Mouse (Mus musculus) ES-E14 (cell line): Measurements from ENCODE around the gene R3hdm1. TPM values are rescaled to one million over a fixed set of nuclear protein-coding genes. Genes with fewer than 3 reads are reported as not detected.

Source experiments
- DNase-seq: peaks from one replicate; pipeline ENCODE4 v3.0.0-alpha.2; 2013; ENCODE audit warnings: low read depth, low spot score
- H3K27ac ChIP-seq: 2 replicates; pipeline ENCODE4 v1.5.1; 2012; ENCODE audit warnings: low read depth, mild to moderate bottlenecking, low read length, moderate library complexity, mixed read lengths; ENCODE audit not compliant: poor library complexity, insufficient read depth, severe bottlenecking
- H3K36me3 ChIP-seq: 2 replicates; pipeline ENCODE4 v1.6.1; 2012; ENCODE audit warnings: mild to moderate bottlenecking, low read length, moderate library complexity, mixed read lengths; ENCODE audit not compliant: control insufficient read depth, poor library complexity, insufficient read depth, severe bottlenecking
- H3K4me1 ChIP-seq, 2 experiments: fragments of 150-350 bp in 1 of 2; sonication (generic) in 1 of 2; 2 replicates each; pipeline ENCODE4 v1.6.1; 2012; ENCODE audit warnings: low read length in 2 of 2, mild to moderate bottlenecking in 1 of 2, mixed read lengths in 1 of 2; ENCODE audit not compliant: control insufficient read depth in 2 of 2, insufficient read depth in 2 of 2, poor library complexity in 1 of 2
- H3K4me3 ChIP-seq, 2 experiments: fragments of 150-350 bp in 1 of 2; sonication (generic) in 1 of 2; 2 replicates each; pipeline ENCODE4 v1.5.1; 2012; ENCODE audit warnings: low read length in 2 of 2, low read depth in 1 of 2, mild to moderate bottlenecking in 1 of 2, mixed read lengths in 1 of 2; ENCODE audit not compliant: insufficient read depth in 1 of 2, poor library complexity in 1 of 2, severe bottlenecking in 1 of 2
- H3K9ac ChIP-seq: 2 replicates; pipeline ENCODE4 v1.6.1; 2012; ENCODE audit warnings: low read depth, mild to moderate bottlenecking, low read length, mixed read lengths; ENCODE audit not compliant: poor library complexity, insufficient read depth, severe bottlenecking
- H3K9me3 ChIP-seq: fragments of 150-350 bp; sonication (generic); 2 replicates; pipeline ENCODE4 v1.6.1; 2012; ENCODE audit warnings: low read depth, mild to moderate bottlenecking, low read length; ENCODE audit not compliant: control insufficient read depth, insufficient read depth
- CHD2 ChIP-seq: IDR thresholded peaks from 2 replicates; pipeline ENCODE4 v1.6.1; 2014; ENCODE audit warnings: mild to moderate bottlenecking, low read depth, low read length, inconsistent platforms
- HCFC1 ChIP-seq: IDR thresholded peaks from 2 replicates; pipeline ENCODE4 v1.6.1; 2012; ENCODE audit warnings: low read length, inconsistent platforms, borderline replicate concordance; ENCODE audit not compliant: insufficient read depth
- MAFK ChIP-seq: IDR thresholded peaks from 2 replicates; pipeline ENCODE4 v1.6.1; 2014; ENCODE audit warnings: mild to moderate bottlenecking, low read depth, low read length, inconsistent platforms; ENCODE audit not compliant: insufficient read depth
- ZC3H11A ChIP-seq: IDR thresholded peaks from 2 replicates; pipeline ENCODE4 v1.6.1; 2012; ENCODE audit warnings: low read depth, mild to moderate bottlenecking, inconsistent platforms, low read length, borderline replicate concordance
- ZNF384 ChIP-seq: IDR thresholded peaks from 2 replicates; pipeline ENCODE4 v1.6.1; 2012; ENCODE audit warnings: low read depth, low read length, inconsistent platforms
- in situ Hi-C, 2 experiments: fragments of 600-800 bp; cut with MboI; formaldehyde crosslinking; loops; one replicate each; pipeline ENCODE4 v1.15.1; 2025; ENCODE audit warnings: low sequenced_read_pairs in 2 of 2, inconsistent platforms in 1 of 2; ENCODE audit not compliant: unreplicated experiment in 2 of 2
- total RNA-seq: library from RNA; depleted of rRNA; stranded (reverse); fragments of 300-350 nt; gene quantifications from 2 replicates; pipeline ENCODE4 v1.2.3, GENCODE M21; 2012

R3hdm1 gene
- total RNA-seq, 1 experiment, result 56.6 TPM

- in situ Hi-C loops, result no loop called here
- no peak for DNase-seq
- Histone ChIP-seq H3K4me1 (peaks cover 0 to 7% of the 10 kb centered on the region in 2 experiments; a peak in 1 of 4 replicates), H3K9me3 (peaks cover 3% of the 10 kb centered on the region; the same call in 1 of the 2 replicates), H3K36me3 (no peaks in the 10 kb centered on the region), H3K4me3 (no peak overlapping the region), H3K9ac (no peak overlapping the region), H3K27ac (no peak overlapping the region)
- no peak for TF ChIP-seq CHD2
- no peak for TF ChIP-seq MAFK
- TF ChIP-seq ZC3H11A, result no peak
- TF ChIP-seq HCFC1, result no peak
- TF ChIP-seq ZNF384, result no peak
These were observed 22.0 kb upstream of the R3hdm1 start for GRCm38 (mm10) chr1:128080936-128081696.

GRCm38 (mm10) chr1:128081873-128082272, 21.2 kb upstream of the R3hdm1 start:
- peaks cover 4% of the 10 kb centered on the region; the same call in 1 of the 2 replicates for H3K9me3 ChIP-seq
- in situ Hi-C loops, result no loop called here
- H3K36me3 ChIP-seq, result peaks cover 1% of the 10 kb centered on the region; the same call in 1 of the 2 replicates
- DNase-seq, result no peak
- H3K4me3 ChIP-seq, result no peak overlapping the region
- no peak for TF ChIP-seq ZC3H11A
- no peak for TF ChIP-seq CHD2
- TF ChIP-seq MAFK, result no peak
- TF ChIP-seq HCFC1, result no peak
- no peak for TF ChIP-seq ZNF384
- H3K27ac ChIP-seq, result no peak overlapping the region
- peaks cover 0 to 7% of the 10 kb centered on the region in 2 experiments; a peak in 1 of 4 replicates for H3K4me1 ChIP-seq
- no peak overlapping the region for H3K9ac ChIP-seq

- H3K4me3 ChIP-seq, result 0 out of 4 replicates have a peak overlapping the region, but pooled peaks of 1 of the 2 experiments have one; percentile 30
- H3K27ac ChIP-seq, result no peak overlapping the region
- H3K36me3 ChIP-seq, result peaks cover 1% of the 10 kb centered on the region; the same call in 1 of the 2 replicates
- H3K9me3 ChIP-seq, result peaks cover 4% of the 10 kb centered on the region; the same call in 1 of the 2 replicates
- in situ Hi-C loops, result no loop called here
- no peak for DNase-seq
- no peak overlapping the region for H3K9ac ChIP-seq
- TF ChIP-seq HCFC1 (no peak), ZC3H11A (no peak), MAFK (no peak), CHD2 (no peak), ZNF384 (no peak)
- H3K4me1 ChIP-seq, result peaks cover 0 to 7% of the 10 kb centered on the region in 2 experiments; a peak in 1 of 4 replicates
These were observed 20.3 kb upstream of the R3hdm1 start for GRCm38 (mm10) chr1:128082800-128083199.

- in situ Hi-C loops, result no loop called here
- TF ChIP-seq HCFC1, result no peak
- TF ChIP-seq CHD2, result no peak
These were observed 8.4 kb upstream of the R3hdm1 start for GRCm38 (mm10) chr1:128094686-128095085.

More at GRCm38 (mm10) chr1:128094686-128095085, 8.4 kb upstream of the R3hdm1 start:
- peaks cover 5 to 8% of the 10 kb centered on the region in 2 experiments; a peak in 3 of 4 replicates for H3K4me1 ChIP-seq
- H3K4me3 ChIP-seq, result no peak overlapping the region
- 0 out of 2 replicates have a peak, but pooled peaks cover 5% of the 10 kb centered on the region for H3K9me3 ChIP-seq
- H3K27ac ChIP-seq, result peak overlapping the region; percentile 71; the same call in 1 of the 2 replicates
- peaks cover 12% of the 10 kb centered on the region for H3K36me3 ChIP-seq
- DNase-seq, result no peak
- no peak overlapping the region; the same call in 1 of the 2 replicates for H3K9ac ChIP-seq
